Mouse (Mus musculus) hindbrain, embryonic 11.5 days (tissue): ENCODE results near the gene Wwox. TPM values are rescaled to one million over a fixed set of nuclear protein-coding genes. Genes with fewer than 3 reads are reported as not detected.

Source experiments
- ATAC-seq: fragments of 200-750 bp; cut with Nextera tagmentation; 2 replicates; pipeline ENCODE4 v1.8.0; 2017; ENCODE audit warnings: mild to moderate bottlenecking, moderate TSS enrichment, moderate library complexity; ENCODE audit not compliant: low FRiP score
- DNase-seq: peaks from one replicate; pipeline ENCODE4 v3.0.0-alpha.2; 2015; ENCODE audit warnings: low spot score
- H3K27ac ChIP-seq: fragments of 300-500 bp; sonication (generic); 2 replicates; pipeline ENCODE4 v1.5.1; 2014; ENCODE audit warnings: mild to moderate bottlenecking, low read depth, low read length
- H3K27me3 ChIP-seq: fragments of 300-500 bp; sonication (generic); 2 replicates; pipeline ENCODE4 v1.6.1; 2014; ENCODE audit warnings: mild to moderate bottlenecking, low read length, moderate library complexity, mixed read lengths; ENCODE audit not compliant: control insufficient read depth, insufficient read depth
- H3K36me3 ChIP-seq: fragments of 300-500 bp; sonication (generic); 2 replicates; pipeline ENCODE4 v1.6.1; 2014; ENCODE audit warnings: mild to moderate bottlenecking, low read length, moderate library complexity, mixed read lengths; ENCODE audit not compliant: control insufficient read depth, insufficient read depth
- H3K4me1 ChIP-seq: fragments of 300-500 bp; sonication (generic); replicated peaks from 2 replicates; pipeline ENCODE4 v1.6.1; 2014; ENCODE audit warnings: low read length, mixed read lengths; ENCODE audit not compliant: control insufficient read depth, insufficient read depth
- H3K4me2 ChIP-seq: fragments of 300-500 bp; sonication (generic); replicated peaks from 2 replicates; pipeline ENCODE4 v1.6.1; 2014; ENCODE audit warnings: mild to moderate bottlenecking, low read depth, low read length
- H3K4me3 ChIP-seq: fragments of 300-500 bp; sonication (generic); 2 replicates; pipeline ENCODE4 v1.5.1; 2014; ENCODE audit warnings: low read depth, low read length
- H3K9ac ChIP-seq: fragments of 300-500 bp; sonication (generic); 2 replicates; pipeline ENCODE4 v1.6.1; 2014; ENCODE audit warnings: low read depth, low read length
- H3K9me3 ChIP-seq: fragments of 300-500 bp; sonication (generic); 2 replicates; pipeline ENCODE4 v1.6.1; 2016; ENCODE audit warnings: low read length; ENCODE audit not compliant: control insufficient read depth
- WGBS: fragments of 180-500 bp; shearing (Covaris S2); extraction: QIAGEN DNeasy Blood & Tissue Kit; methylation state at CpG from one replicate; pipeline ENCODE4 v1.1.7; 2014; 5-methylcytosine and 5-hydroxymethylcytosine counted together
- polyA plus RNA-seq: library from polyadenylated mRNA; unstranded; fragments of >200 nt; fragmentation: Nextera tagmentation; extraction: Ambion mirVana; gene quantifications from 2 replicates; pipeline ENCODE4 v1.2.1, GENCODE M21; 2014

Wwox gene
- polyA plus RNA-seq, 1 experiment from 2014 or later: 14.1 TPM

GRCm38 (mm10) chr8:115207480-115207879 lies 768.0 kb downstream of the Wwox start:
- H3K9me3 ChIP-seq: no peaks in the 10 kb centered on the region
- no peak overlapping the region for H3K27ac ChIP-seq
- no peak overlapping the region for H3K4me2 ChIP-seq
- WGBS: 79% methylated on average over 11 of the region's 11 CpGs
- no peak overlapping the region for H3K9ac ChIP-seq
- no peak for ATAC-seq
- peaks cover 5% of the 10 kb centered on the region; the same call in 1 of the 2 replicates for H3K4me1 ChIP-seq
- no peaks in the 10 kb centered on the region for H3K27me3 ChIP-seq
- H3K4me3 ChIP-seq: no peak overlapping the region
- DNase-seq: no peak
- no peaks in the 10 kb centered on the region for H3K36me3 ChIP-seq

- Histone ChIP-seq H3K36me3 (no peaks in the 10 kb centered on the region), H3K4me1 (peaks cover 5% of the 10 kb centered on the region; the same call in 1 of the 2 replicates), H3K4me3 (no peak overlapping the region), H3K4me2 (no peak overlapping the region), H3K9me3 (no peaks in the 10 kb centered on the region), H3K27ac (no peak overlapping the region), H3K27me3 (no peaks in the 10 kb centered on the region), H3K9ac (no peak overlapping the region)
- no peak for ATAC-seq
- WGBS: 48% methylated on average over 15 of the region's 15 CpGs
- DNase-seq: peak; percentile 18
Observed at GRCm38 (mm10) chr8:115208415-115209192, 769.1 kb downstream of the Wwox start.

GRCm38 (mm10) chr8:115210014-115210413 lies 770.6 kb downstream of the Wwox start:
- Histone ChIP-seq H3K4me3 (no peak overlapping the region), H3K27ac (no peak overlapping the region), H3K36me3 (no peaks in the 10 kb centered on the region), H3K9me3 (no peaks in the 10 kb centered on the region), H3K9ac (no peak overlapping the region), H3K27me3 (no peaks in the 10 kb centered on the region), H3K4me2 (no peak overlapping the region), H3K4me1 (peaks cover 5% of the 10 kb centered on the region; the same call in 1 of the 2 replicates)
- ATAC-seq: no peak
- no peak for DNase-seq
- WGBS: 78% methylated on average over 6 of the region's 6 CpGs

GRCm38 (mm10) chr8:115213126-115213525 lies 773.7 kb downstream of the Wwox start:
- H3K9ac ChIP-seq: no peak overlapping the region
- no peak overlapping the region for H3K4me2 ChIP-seq
- WGBS: 82% methylated on average over 4 of the region's 4 CpGs
- ATAC-seq (no peak), DNase-seq (no peak)
- no peaks in the 10 kb centered on the region for H3K36me3 ChIP-seq
- H3K4me1 ChIP-seq: peaks cover under 1% of the 10 kb centered on the region; the same call in 1 of the 2 replicates
- H3K27me3 ChIP-seq: no peaks in the 10 kb centered on the region
- no peaks in the 10 kb centered on the region for H3K9me3 ChIP-seq
- H3K4me3 ChIP-seq: no peak overlapping the region
- H3K27ac ChIP-seq: no peak overlapping the region

GRCm38 (mm10) chr8:115214870-115215269 lies 775.4 kb downstream of the Wwox start:
- no peak overlapping the region for H3K9ac ChIP-seq
- no peak for DNase-seq
- ATAC-seq: no peak
- no peak overlapping the region for H3K4me3 ChIP-seq
- no peaks in the 10 kb centered on the region for H3K36me3 ChIP-seq
- no peaks in the 10 kb centered on the region for H3K4me1 ChIP-seq
- H3K4me2 ChIP-seq: no peak overlapping the region
- WGBS: 70% methylated on average over 17 of the region's 17 CpGs
- H3K9me3 ChIP-seq: no peaks in the 10 kb centered on the region
- no peaks in the 10 kb centered on the region for H3K27me3 ChIP-seq
- H3K27ac ChIP-seq: no peak overlapping the region

- Histone ChIP-seq H3K4me1 (no peaks in the 10 kb centered on the region), H3K4me2 (no peak overlapping the region), H3K4me3 (no peak overlapping the region), H3K9me3 (no peaks in the 10 kb centered on the region), H3K27me3 (no peaks in the 10 kb centered on the region), H3K27ac (no peak overlapping the region), H3K9ac (no peak overlapping the region), H3K36me3 (no peaks in the 10 kb centered on the region)
- ATAC-seq (no peak), DNase-seq (no peak)
- WGBS: 82% methylated on average over 3 of the region's 3 CpGs
Observed at GRCm38 (mm10) chr8:115216801-115217200, 777.3 kb downstream of the Wwox start.

- DNase-seq: no peak
Observed at GRCm38 (mm10) chr8:115222545-115222944, 783.1 kb downstream of the Wwox start.

GRCm38 (mm10) chr8:115226781-115227583 lies 787.5 kb downstream of the Wwox start:
- no peak for DNase-seq
- H3K27me3 ChIP-seq: no peaks in the 10 kb centered on the region

More at GRCm38 (mm10) chr8:115222545-115222944, 783.1 kb downstream of the Wwox start:
- Histone ChIP-seq H3K4me2 (no peak overlapping the region), H3K9me3 (no peaks in the 10 kb centered on the region), H3K36me3 (no peaks in the 10 kb centered on the region), H3K4me3 (no peak overlapping the region), H3K27ac (no peak overlapping the region), H3K27me3 (no peaks in the 10 kb centered on the region), H3K9ac (no peak overlapping the region), H3K4me1 (no peaks in the 10 kb centered on the region)
- no peak for ATAC-seq
- WGBS: 77% methylated on average over 13 of the region's 13 CpGs

More at GRCm38 (mm10) chr8:115226781-115227583, 787.5 kb downstream of the Wwox start:
- H3K27ac ChIP-seq: no peak overlapping the region
- no peak overlapping the region for H3K9ac ChIP-seq
- no peaks in the 10 kb centered on the region for H3K4me1 ChIP-seq
- no peak for ATAC-seq
- H3K9me3 ChIP-seq: no peaks in the 10 kb centered on the region
- H3K4me3 ChIP-seq: no peak overlapping the region
- H3K36me3 ChIP-seq: no peaks in the 10 kb centered on the region
- no peak overlapping the region for H3K4me2 ChIP-seq
- 76% methylated on average over 20 of the region's 20 CpGs for WGBS
